Mouse (Mus musculus) midbrain, embryonic 10.5 days (tissue): Measurements from ENCODE around the gene Lrmda. TPM values are rescaled to one million over a fixed set of nuclear protein-coding genes. Genes with fewer than 3 reads are reported as not detected.

Experiments used
- DNase-seq: peaks from one replicate; pipeline ENCODE4 v3.0.0-alpha.2; 2017; ENCODE audit warnings: low spot score
- H3K27ac ChIP-seq: fragments of 300-500 bp; sonication (generic); replicated peaks from 2 replicates; pipeline ENCODE4 v1.5.1; 2016; ENCODE audit warnings: mild to moderate bottlenecking
- H3K27me3 ChIP-seq: fragments of 300-500 bp; sonication (generic); 2 replicates; pipeline ENCODE4 v1.6.1; 2016; ENCODE audit warnings: low read depth, mild to moderate bottlenecking; ENCODE audit not compliant: poor library complexity, severe bottlenecking
- H3K36me3 ChIP-seq: fragments of 300-500 bp; sonication (generic); 2 replicates; pipeline ENCODE4 v1.6.1; 2016; ENCODE audit warnings: mild to moderate bottlenecking, moderate library complexity
- H3K4me1 ChIP-seq: fragments of 300-500 bp; sonication (generic); 2 replicates; pipeline ENCODE4 v1.6.1; 2016
- H3K4me3 ChIP-seq: fragments of 300-500 bp; sonication (generic); 2 replicates; pipeline ENCODE4 v1.5.1; 2016; ENCODE audit warnings: mild to moderate bottlenecking, moderate library complexity
- H3K9me3 ChIP-seq: fragments of 300-500 bp; sonication (generic); replicated peaks from 2 replicates; pipeline ENCODE4 v1.6.1; 2016; ENCODE audit warnings: mild to moderate bottlenecking
- WGBS: fragments of 180-500 bp; shearing (Covaris S2); methylation state at CpG from one replicate; pipeline ENCODE4 v1.1.7; 2016; 5-methylcytosine and 5-hydroxymethylcytosine counted together
- polyA plus RNA-seq: library from polyadenylated mRNA; unstranded; fragments of >200 nt; fragmentation: Nextera tagmentation; extraction: Ambion mirVana; gene quantifications from 2 replicates; pipeline ENCODE4 v1.2.1, GENCODE M21; 2016

The Lrmda gene
- polyA plus RNA-seq, 1 experiment from 2014 or later, result 0.38 TPM

DNA sequence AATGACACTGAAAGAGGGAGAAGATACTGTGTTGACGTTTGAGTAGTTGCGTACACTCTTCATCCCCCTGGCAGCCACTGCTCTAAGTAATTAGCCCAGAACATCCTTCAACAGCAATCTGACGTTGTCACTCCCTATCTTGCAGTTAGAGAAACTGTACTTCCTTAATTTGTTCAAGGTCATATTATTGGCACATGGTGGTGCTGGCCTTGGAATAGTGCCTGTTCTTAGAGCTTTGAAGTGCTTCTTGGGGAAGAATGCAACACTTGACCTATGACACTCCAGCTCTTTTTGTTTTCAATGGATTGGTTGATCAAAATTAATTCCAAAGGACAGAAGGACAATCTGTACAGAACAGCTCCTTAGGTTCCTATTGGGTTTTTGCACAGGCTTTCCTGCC lies 514.0 kb downstream of the Lrmda start:
- WGBS, result 87% methylated on average over 3 of the region's 3 CpGs
- Histone ChIP-seq H3K36me3 (no peaks in the 10 kb centered on the region), H3K27me3 (no peaks in the 10 kb centered on the region), H3K4me3 (no peak overlapping the region), H3K4me1 (no peaks in the 10 kb centered on the region), H3K27ac (no peak overlapping the region), H3K9me3 (no peaks in the 10 kb centered on the region)
- DNase-seq, result no peak

DNA sequence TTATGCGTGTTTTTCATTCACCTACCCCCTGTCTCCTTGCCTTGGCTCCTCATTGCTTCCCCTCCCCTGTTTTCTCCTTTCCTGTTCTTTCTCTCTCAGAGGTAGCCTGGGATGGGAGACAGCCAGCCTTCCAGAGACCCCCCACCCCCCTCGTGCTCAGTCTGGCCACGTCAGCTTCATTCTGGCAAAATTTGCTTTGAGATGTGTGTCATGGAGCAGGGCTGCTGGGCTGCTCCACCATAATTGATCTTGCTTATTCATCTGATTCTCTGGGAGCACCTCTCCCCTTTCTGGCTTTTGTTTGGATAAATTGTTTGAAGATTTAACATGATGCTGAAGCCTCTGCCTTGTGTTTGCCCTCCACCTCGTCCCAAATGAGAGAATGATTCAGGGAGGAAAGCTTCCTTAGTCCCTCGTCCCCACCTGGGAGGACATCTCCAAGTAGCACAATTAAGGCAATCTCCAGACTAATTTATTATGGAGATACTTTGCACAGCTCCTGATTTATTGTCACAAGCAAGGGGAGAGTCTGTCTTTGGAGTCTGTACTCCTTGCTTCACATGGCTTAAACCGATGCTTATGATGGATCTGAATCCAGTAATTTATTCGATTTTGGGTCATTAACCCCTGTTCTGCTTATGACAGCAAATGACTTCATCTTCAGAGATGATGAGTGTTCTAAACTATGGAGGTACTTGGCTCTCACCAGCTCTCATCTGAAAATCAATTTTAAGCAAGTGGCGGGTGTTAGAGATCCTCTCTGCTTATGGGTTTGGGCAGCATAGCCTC lies 526.6 kb downstream of the Lrmda start:
- peak overlapping the region; percentile 63 for H3K27ac ChIP-seq
- H3K27me3 ChIP-seq, result peaks cover 11% of the 10 kb centered on the region
- peaks cover 45% of the 10 kb centered on the region for H3K4me1 ChIP-seq
- 52% methylated on average over 8 of the region's 8 CpGs for WGBS
- no peak overlapping the region for H3K4me3 ChIP-seq
- no peak for DNase-seq
- no peaks in the 10 kb centered on the region for H3K9me3 ChIP-seq
- H3K36me3 ChIP-seq, result no peaks in the 10 kb centered on the region

- WGBS, result 42% methylated on average over 4 of the region's 4 CpGs
- DNase-seq, result peak; percentile 42
- peaks cover 15% of the 10 kb centered on the region for H3K27me3 ChIP-seq
These were observed 527.1 kb downstream of the Lrmda start for GRCm38 (mm10) chr14:22546676-22546984.

DNA sequence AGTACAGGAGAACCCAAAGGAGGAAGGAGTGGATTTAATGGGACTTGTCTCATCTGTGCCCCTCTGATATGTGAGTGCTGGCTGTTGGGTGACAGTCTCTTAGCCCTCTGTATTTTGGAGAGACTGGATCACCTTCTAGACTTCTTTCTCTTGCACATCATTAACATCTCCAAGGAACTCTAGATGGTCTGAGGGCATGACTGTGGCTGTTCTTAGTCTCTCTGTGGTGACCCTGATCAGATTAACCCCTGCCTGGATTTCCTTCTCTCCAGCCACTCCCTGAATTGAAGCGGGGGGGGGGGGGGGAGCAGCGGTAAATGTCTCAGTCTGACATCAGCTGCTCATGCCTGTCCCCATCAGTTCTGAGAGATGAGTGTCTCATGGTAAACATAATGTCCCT lies 528.8 kb downstream of the Lrmda start:
- peak overlapping the region; percentile 1; the same call in 1 of the 2 replicates for H3K27ac ChIP-seq
- peak; percentile 12 for DNase-seq
- WGBS, result 21% methylated on average over 2 of the region's 2 CpGs

More at GRCm38 (mm10) chr14:22546676-22546984, 527.1 kb downstream of the Lrmda start:
- Histone ChIP-seq H3K36me3 (no peaks in the 10 kb centered on the region), H3K4me3 (no peak overlapping the region), H3K9me3 (no peaks in the 10 kb centered on the region), H3K27ac (no peak overlapping the region; the same call in 1 of the 2 replicates), H3K4me1 (peaks cover 45% of the 10 kb centered on the region)

GRCm38 (mm10) chr14:22549166-22549565 lies 529.7 kb downstream of the Lrmda start:
- WGBS, result 88% methylated on average over 2 of the region's 2 CpGs
- no peak for DNase-seq
- peaks cover 33% of the 10 kb centered on the region for H3K27me3 ChIP-seq
- no peaks in the 10 kb centered on the region for H3K36me3 ChIP-seq
- no peak overlapping the region; the same call in 1 of the 2 replicates for H3K27ac ChIP-seq
- H3K9me3 ChIP-seq, result no peaks in the 10 kb centered on the region
- peaks cover 60% of the 10 kb centered on the region for H3K4me1 ChIP-seq
- no peak overlapping the region for H3K4me3 ChIP-seq

More for the DNA sequence above, 528.8 kb downstream of the Lrmda start:
- Histone ChIP-seq H3K4me1 (peaks cover 57% of the 10 kb centered on the region), H3K4me3 (no peak overlapping the region), H3K9me3 (no peaks in the 10 kb centered on the region), H3K27me3 (peaks cover 24% of the 10 kb centered on the region), H3K36me3 (no peaks in the 10 kb centered on the region)

GRCm38 (mm10) chr14:22552358-22552757 lies 532.8 kb downstream of the Lrmda start:
- Histone ChIP-seq H3K4me3 (no peak overlapping the region), H3K36me3 (no peaks in the 10 kb centered on the region), H3K27me3 (peaks cover 49% of the 10 kb centered on the region), H3K9me3 (no peaks in the 10 kb centered on the region), H3K27ac (0 out of 2 replicates have a peak overlapping the region, but pooled peaks have one; percentile 4), H3K4me1 (peaks cover 32% of the 10 kb centered on the region)
- no peak for DNase-seq
- 47% methylated on average over 4 of the region's 4 CpGs for WGBS

DNA sequence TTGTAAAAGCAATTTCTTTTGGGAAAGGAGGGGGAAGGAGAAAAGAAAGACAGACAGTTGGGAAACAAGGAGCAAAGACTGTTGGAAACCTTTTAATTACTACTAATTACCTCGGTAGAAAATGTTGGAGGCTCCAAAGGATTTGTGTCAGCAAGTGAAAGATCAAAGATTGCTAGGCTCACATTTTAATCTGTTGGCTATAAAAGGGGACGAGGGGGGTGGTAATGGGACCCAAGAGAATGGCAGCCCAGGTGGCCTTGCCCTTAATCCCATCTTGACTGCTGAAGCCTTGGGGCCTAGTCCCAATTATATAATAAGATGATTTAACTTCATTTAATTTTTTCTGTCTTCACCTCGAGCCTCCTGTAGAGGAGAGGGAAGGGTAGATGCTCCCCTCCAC lies 533.3 kb downstream of the Lrmda start:
- H3K27ac ChIP-seq, result no peak overlapping the region
- no peak for DNase-seq
- no peaks in the 10 kb centered on the region for H3K36me3 ChIP-seq
- WGBS, result 23% methylated on average over 3 of the region's 3 CpGs
- H3K9me3 ChIP-seq, result no peaks in the 10 kb centered on the region
- H3K4me3 ChIP-seq, result no peak overlapping the region
- peaks cover 49% of the 10 kb centered on the region for H3K27me3 ChIP-seq
- peaks cover 27% of the 10 kb centered on the region for H3K4me1 ChIP-seq

- Histone ChIP-seq H3K9me3 (no peaks in the 10 kb centered on the region), H3K36me3 (no peaks in the 10 kb centered on the region), H3K4me1 (peaks cover 18% of the 10 kb centered on the region), H3K27me3 (peaks cover 49% of the 10 kb centered on the region), H3K27ac (no peak overlapping the region), H3K4me3 (no peak overlapping the region)
- DNase-seq, result no peak
- WGBS, result 90% methylated on average over 3 of the region's 3 CpGs
These were observed 534.2 kb downstream of the Lrmda start for GRCm38 (mm10) chr14:22553717-22554116.

DNA sequence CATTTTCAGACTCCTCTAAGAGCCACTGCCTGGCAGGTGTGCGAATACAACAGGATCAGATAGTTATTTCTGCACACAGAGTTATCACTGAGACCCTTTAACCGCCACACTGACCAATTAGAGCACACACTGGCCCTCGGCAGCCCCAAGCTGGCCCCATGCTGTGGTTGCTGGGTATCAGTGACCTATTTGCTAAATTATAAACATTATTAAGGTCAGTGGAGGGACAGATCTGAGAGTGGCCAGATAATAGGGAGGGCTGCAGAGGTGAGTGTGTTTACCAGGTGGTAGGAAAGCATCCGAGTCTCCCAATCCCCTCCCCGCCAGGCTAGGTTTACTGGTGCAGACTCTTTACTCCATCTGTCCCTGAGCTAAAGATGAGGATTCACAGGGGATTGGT lies 553.0 kb downstream of the Lrmda start:
- Histone ChIP-seq H3K4me3 (no peak overlapping the region), H3K9me3 (no peaks in the 10 kb centered on the region), H3K27ac (no peak overlapping the region), H3K27me3 (peaks cover 63% of the 10 kb centered on the region), H3K36me3 (no peaks in the 10 kb centered on the region), H3K4me1 (peaks cover 30% of the 10 kb centered on the region)
- WGBS, result 76% methylated on average over 5 of the region's 5 CpGs
- DNase-seq, result no peak

DNA sequence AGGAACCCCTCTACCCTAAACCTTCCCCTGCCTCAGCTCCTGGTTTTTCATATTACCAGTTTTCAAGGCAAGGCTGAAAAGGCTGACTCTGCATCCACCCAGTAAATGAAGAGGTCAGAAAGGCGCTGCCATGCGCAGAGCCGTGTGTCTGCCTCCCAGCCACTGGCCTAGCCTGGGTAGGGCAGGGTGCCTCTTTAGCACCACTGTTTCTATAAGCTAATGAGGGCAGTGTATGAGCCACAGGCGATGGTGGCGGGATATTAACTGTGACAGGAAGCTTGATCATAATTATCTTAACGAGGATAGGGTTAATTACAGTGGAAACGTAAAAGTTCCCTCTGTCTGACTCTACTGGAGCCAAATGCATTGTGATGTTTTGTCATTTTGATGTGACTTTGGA lies 554.1 kb downstream of the Lrmda start:
- H3K36me3 ChIP-seq, result no peaks in the 10 kb centered on the region
- no peaks in the 10 kb centered on the region for H3K9me3 ChIP-seq
- DNase-seq, result no peak
- WGBS, result 89% methylated on average over 7 of the region's 7 CpGs
- no peak overlapping the region for H3K27ac ChIP-seq
- no peak overlapping the region for H3K4me3 ChIP-seq
- peaks cover 67% of the 10 kb centered on the region for H3K27me3 ChIP-seq
- H3K4me1 ChIP-seq, result peaks cover 39% of the 10 kb centered on the region

GRCm38 (mm10) chr14:22574006-22574405 lies 554.5 kb downstream of the Lrmda start:
- Histone ChIP-seq H3K27ac (no peak overlapping the region), H3K4me3 (no peak overlapping the region), H3K27me3 (peaks cover 71% of the 10 kb centered on the region), H3K4me1 (peaks cover 40% of the 10 kb centered on the region), H3K36me3 (no peaks in the 10 kb centered on the region), H3K9me3 (no peaks in the 10 kb centered on the region)
- WGBS, result 86% methylated on average over 4 of the region's 4 CpGs
- no peak for DNase-seq

- no peaks in the 10 kb centered on the region for H3K36me3 ChIP-seq
- peak overlapping the region; percentile 24; the same call in 1 of the 2 replicates for H3K27ac ChIP-seq
- WGBS, result 35% methylated on average over 6 of the region's 6 CpGs
- peaks cover 54% of the 10 kb centered on the region for H3K4me1 ChIP-seq
- H3K9me3 ChIP-seq, result no peaks in the 10 kb centered on the region
- H3K4me3 ChIP-seq, result peak overlapping the region; percentile 14; the same call in 1 of the 2 replicates
- no peak for DNase-seq
- peaks cover 84% of the 10 kb centered on the region for H3K27me3 ChIP-seq
These were observed 556.9 kb downstream of the Lrmda start for GRCm38 (mm10) chr14:22576441-22576840.

GRCm38 (mm10) chr14:22577411-22578037 lies 558.0 kb downstream of the Lrmda start:
- Histone ChIP-seq H3K27me3 (peaks cover 78% of the 10 kb centered on the region), H3K36me3 (no peaks in the 10 kb centered on the region), H3K4me3 (peak overlapping the region; percentile 24; the same call in 1 of the 2 replicates), H3K9me3 (no peaks in the 10 kb centered on the region), H3K4me1 (peaks cover 54% of the 10 kb centered on the region), H3K27ac (peak overlapping the region; percentile 72)
- DNase-seq, result peak; percentile 65
- 29% methylated on average over 13 of the region's 13 CpGs for WGBS
